Mouse (Mus musculus) urinary bladder, postnatal 14 days (tissue): ENCODE data around the gene Bloc1s5.
"Not testable (repeated sequence)": the region's sequence is repeated elsewhere in the genome, so short reads cannot be mapped to it uniquely, and the experiment has no call there.

Source experiments
- DNase-seq: peaks from one replicate; pipeline ENCODE4 v3.0.0; 2021; ENCODE audit warnings: low spot score

The Bloc1s5 gene

GRCm38 (mm10) chr13:38634800-38635269 lies at the start of gene Bloc1s5:
Gene Bloc1s5, minus strand, starts transcription at chr13:38635109.
- DNase-seq = peak; percentile 95

GRCm38 (mm10) chr13:38672336-38672735 lies 37.4 kb upstream of the Bloc1s5 start:
- DNase-seq = no peak

- DNase-seq = not testable (repeated sequence)
Observed at GRCm38 (mm10) chr13:38671451-38671850, 36.5 kb upstream of the Bloc1s5 start.

- no peak for DNase-seq
Observed at GRCm38 (mm10) chr13:38670051-38670450, 35.1 kb upstream of the Bloc1s5 start.

- DNase-seq = no peak
Observed at GRCm38 (mm10) chr13:38668514-38668913, 33.6 kb upstream of the Bloc1s5 start.

- no peak for DNase-seq
Observed at GRCm38 (mm10) chr13:38664753-38665152, 29.8 kb upstream of the Bloc1s5 start.

- DNase-seq = no peak
Observed at GRCm38 (mm10) chr13:38659524-38660136, 24.7 kb upstream of the Bloc1s5 start.

- DNase-seq = peak; percentile 95
Observed at GRCm38 (mm10) chr13:38658528-38659280, 23.8 kb upstream of the Bloc1s5 start, which contains the start of gene Eef1e1. Gene Eef1e1, minus strand, starts transcription at chr13:38659058.

- DNase-seq = no peak
Observed at GRCm38 (mm10) chr13:38657865-38658264, 23.0 kb upstream of the Bloc1s5 start.

- no peak for DNase-seq
Observed at GRCm38 (mm10) chr13:38650292-38650691, 15.4 kb upstream of the Bloc1s5 start.

- no peak for DNase-seq
Observed at GRCm38 (mm10) chr13:38649069-38649468, 14.2 kb upstream of the Bloc1s5 start.

GRCm38 (mm10) chr13:38641414-38641813 lies 6.5 kb upstream of the Bloc1s5 start:
- no peak for DNase-seq

GRCm38 (mm10) chr13:38640961-38641360 lies 6.1 kb upstream of the Bloc1s5 start:
- no peak for DNase-seq

- no peak for DNase-seq
Observed at GRCm38 (mm10) chr13:38638694-38639093, 3.8 kb upstream of the Bloc1s5 start.

- DNase-seq = no peak
Observed at GRCm38 (mm10) chr13:38634256-38634799, 581 bp downstream of the Bloc1s5 start.

- DNase-seq = no peak
Observed at GRCm38 (mm10) chr13:38633287-38634000, 1.5 kb downstream of the Bloc1s5 start.

GRCm38 (mm10) chr13:38632556-38632955 lies 2.4 kb downstream of the Bloc1s5 start:
- DNase-seq = no peak

GRCm38 (mm10) chr13:38626229-38626525 lies 8.7 kb downstream of the Bloc1s5 start:
- no peak for DNase-seq

- peak; percentile 15 for DNase-seq
Observed at GRCm38 (mm10) chr13:38625492-38626228, 9.2 kb downstream of the Bloc1s5 start.

- DNase-seq = no peak
Observed at GRCm38 (mm10) chr13:38624292-38624902, 10.5 kb downstream of the Bloc1s5 start.

GRCm38 (mm10) chr13:38623296-38623695 lies 11.6 kb downstream of the Bloc1s5 start:
- DNase-seq = no peak
